Mouse (Mus musculus): ENCODE results near the gene Ppp2r3a.
A peak's percentile ranks its signal among the peaks of the same experiment; 100 is the strongest.

Gene Ppp2r3a

DNA sequence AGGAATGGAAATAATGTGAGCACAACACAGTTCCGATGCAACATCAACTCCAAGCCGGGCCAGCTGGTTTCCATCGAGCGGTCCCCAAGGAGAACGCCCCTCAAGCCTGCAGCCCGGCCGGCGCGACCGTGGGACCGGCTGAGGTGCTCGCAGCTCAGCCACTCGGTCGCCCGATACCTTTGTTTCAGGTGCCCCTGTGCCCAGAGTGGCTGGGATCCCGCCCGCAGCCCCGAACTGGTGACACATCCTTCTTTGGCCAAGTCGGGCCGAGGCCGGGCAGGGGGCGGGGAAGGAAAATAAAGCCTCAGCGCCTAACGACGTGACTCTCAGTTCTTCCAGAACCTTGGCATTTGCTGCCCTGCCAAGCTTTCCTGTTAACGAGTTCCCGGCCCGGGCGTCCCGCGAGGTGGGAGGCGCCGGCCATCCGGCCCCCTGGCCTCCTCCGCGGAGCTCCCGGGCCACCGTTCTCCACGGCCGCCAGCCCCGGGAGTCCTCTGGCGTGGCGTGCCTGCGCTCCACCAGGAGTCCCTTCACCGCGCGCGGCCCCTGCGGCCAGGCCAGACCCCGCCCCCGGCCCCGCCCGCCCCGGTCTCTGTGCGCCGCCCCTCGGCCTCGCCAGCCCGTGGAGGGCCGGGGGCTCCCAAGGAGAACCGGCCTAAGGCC is 483 bp downstream of the Ppp2r3a start:
- DNase-seq = no peak

GRCm38 (mm10) chr9:101250486-101250885 is 1.1 kb downstream of the Ppp2r3a start:
- DNase-seq = no peak

GRCm38 (mm10) chr9:101249626-101250025 is 2.0 kb downstream of the Ppp2r3a start:
- DNase-seq = no peak

GRCm38 (mm10) chr9:101247541-101247940 is 4.1 kb downstream of the Ppp2r3a start:
- DNase-seq = peak; percentile 24

GRCm38 (mm10) chr9:101245493-101245892 is 6.1 kb downstream of the Ppp2r3a start:
- DNase-seq = no peak

DNA sequence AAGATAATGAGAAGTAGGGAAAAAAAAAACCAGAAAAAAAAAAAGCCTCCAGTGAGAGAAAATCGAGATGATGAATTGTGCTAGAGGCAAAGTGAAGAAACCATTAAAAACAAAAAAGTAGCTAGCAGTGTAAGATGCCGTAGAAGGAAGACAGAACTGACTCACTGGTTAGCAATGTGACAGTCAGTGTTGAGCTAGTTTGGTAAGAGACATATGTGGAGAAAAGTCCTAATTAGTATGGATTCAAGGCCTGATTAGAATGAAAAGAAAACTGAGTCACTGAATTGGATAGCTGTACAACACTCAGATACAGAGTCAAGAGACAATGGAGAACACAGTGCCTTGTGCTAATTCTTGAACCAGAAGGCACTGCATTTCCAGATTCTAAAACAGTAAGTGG is 7.9 kb downstream of the Ppp2r3a start:
- DNase-seq = no peak

- DNase-seq = no peak
Measured at GRCm38 (mm10) chr9:101240161-101240560, 11.4 kb downstream of the Ppp2r3a start.

DNA sequence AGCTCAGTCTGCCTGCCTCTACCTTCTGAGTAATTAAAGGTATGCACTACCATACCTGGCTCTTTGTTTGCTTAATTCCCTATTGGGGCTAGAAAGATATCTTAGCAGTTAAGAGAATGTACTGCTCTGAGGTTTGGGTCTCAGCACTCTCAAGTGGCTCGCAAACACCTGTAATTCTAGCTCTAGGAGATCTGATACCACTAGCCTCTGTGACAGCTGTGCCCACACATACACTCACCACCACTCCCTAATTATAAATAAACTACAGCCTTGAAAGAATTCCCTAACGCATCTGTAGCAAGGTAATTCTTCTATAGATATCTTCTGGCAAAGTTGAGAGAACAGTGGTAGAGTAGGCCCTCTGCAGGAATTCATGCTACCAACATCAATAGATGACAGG is 15.8 kb downstream of the Ppp2r3a start:
- no peak for DNase-seq

DNA sequence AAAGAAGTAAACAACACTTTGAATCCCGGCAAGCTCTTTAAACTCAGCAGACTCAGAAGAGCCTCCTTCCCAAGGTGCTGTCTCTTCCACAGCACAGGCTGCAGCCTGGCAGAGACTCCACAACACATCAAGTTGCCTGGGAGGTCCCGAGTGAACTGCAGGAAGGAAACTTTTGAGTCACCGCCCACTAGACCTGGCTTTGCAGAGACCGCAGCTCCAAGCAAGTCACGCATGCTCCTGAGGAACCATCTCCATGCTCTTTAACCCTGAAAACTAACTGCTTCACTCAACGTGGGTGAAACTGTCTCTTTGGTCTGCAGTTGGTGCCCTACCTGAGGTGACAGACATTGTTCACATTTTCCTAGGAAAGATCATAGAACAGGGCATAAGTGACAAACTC is 19.6 kb downstream of the Ppp2r3a start:
- DNase-seq = no peak

GRCm38 (mm10) chr9:101230028-101230427 is 21.6 kb downstream of the Ppp2r3a start:
- DNase-seq = no peak

GRCm38 (mm10) chr9:101228892-101229291 is 22.7 kb downstream of the Ppp2r3a start:
- DNase-seq = no peak

- DNase-seq = no peak
Measured at GRCm38 (mm10) chr9:101207984-101208383, 43.6 kb downstream of the Ppp2r3a start.

- DNase-seq = no peak
Measured at GRCm38 (mm10) chr9:101206516-101206915, 45.1 kb downstream of the Ppp2r3a start.

GRCm38 (mm10) chr9:101205216-101205615 is 46.4 kb downstream of the Ppp2r3a start:
- no peak for DNase-seq

DNA sequence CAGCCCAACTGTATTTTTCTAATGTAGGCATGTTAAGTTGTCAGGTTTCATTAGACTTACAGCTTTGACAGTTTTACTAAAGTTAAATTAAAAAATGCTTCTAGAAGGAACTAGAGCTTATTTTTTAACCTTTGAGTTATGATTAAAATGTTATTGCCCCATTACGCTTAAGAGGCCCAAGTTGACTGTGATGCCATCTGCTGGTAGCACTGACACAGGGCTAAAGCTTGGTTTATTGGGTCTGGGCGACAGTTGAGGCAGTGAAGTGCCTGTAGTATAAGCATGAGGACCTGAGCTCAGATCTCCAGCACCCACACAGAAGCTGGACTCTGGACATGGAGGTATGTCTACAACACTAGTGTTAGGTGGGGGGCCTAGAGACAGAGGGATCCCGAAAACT is 47.5 kb downstream of the Ppp2r3a start:
- DNase-seq = no peak

- no peak for DNase-seq
Measured at GRCm38 (mm10) chr9:101200627-101201026, 51.0 kb downstream of the Ppp2r3a start.

GRCm38 (mm10) chr9:101198804-101199203 is 52.8 kb downstream of the Ppp2r3a start:
- no peak for DNase-seq

- DNase-seq = no peak
Measured at GRCm38 (mm10) chr9:101198261-101198660, 53.3 kb downstream of the Ppp2r3a start.

- peak; percentile 85 for DNase-seq
Measured at GRCm38 (mm10) chr9:101181962-101182701, 69.5 kb downstream of the Ppp2r3a start.

DNA sequence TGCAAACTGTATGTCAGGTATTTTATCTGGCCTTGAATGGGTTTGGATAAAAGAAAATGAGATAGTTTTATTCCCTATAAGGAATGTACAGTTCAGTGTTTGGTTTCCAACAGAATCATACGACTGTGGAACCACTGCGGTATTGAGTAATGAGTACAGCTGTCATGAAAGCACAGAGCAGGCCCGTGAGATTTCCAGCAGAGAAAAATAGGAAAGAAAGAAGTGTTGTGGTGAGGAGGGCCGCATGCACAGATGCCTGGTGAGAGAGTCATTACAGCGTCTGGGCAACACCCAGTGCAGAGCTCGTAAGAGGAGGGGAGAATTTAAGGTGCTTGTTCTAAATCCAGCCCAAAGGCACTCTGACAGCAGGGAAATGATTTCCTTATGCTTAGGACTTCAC is 70.3 kb downstream of the Ppp2r3a start:
- DNase-seq = no peak

GRCm38 (mm10) chr9:101180234-101180633 is 71.4 kb downstream of the Ppp2r3a start:
- peak; percentile 55 for DNase-seq

- no peak for DNase-seq
Measured at GRCm38 (mm10) chr9:101160627-101161026, 91.0 kb downstream of the Ppp2r3a start.

DNA sequence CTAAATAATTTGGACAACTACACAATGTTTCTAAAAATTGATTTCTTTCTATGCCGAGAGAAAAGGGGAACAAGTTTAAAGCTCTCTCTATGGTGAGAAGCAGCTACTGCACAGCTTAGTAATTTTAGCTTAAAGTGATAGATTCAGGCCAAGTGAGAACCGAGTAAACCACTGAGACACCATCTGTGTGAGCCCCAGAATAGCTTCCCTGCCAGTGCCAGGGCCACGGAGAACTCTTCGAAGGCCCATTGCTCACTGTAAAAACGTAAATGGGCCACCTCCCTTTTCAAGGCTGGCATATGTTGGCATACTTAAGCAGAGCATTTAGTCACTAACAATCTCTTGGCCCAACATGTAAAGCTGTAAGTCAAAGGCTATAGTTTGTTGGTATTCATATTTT is 91.5 kb downstream of the Ppp2r3a start:
- peak; percentile 85 for DNase-seq

- peak; percentile 40 for DNase-seq
Measured at GRCm38 (mm10) chr9:101159431-101159830, 92.2 kb downstream of the Ppp2r3a start.

- no peak for DNase-seq
Measured at GRCm38 (mm10) chr9:101152872-101153271, 98.7 kb downstream of the Ppp2r3a start.
